Mouse (Mus musculus) ovary, postnatal 14 days (tissue): ENCODE data around the gene Ndufb11.

Experiments
- DNase-seq: peaks from one replicate; pipeline ENCODE4 v3.0.0; 2022; ENCODE audit warnings: low spot score

Gene Ndufb11

GRCm38 (mm10) chrX:20617176-20617902 is at the start of gene Ndufb11, which contains the start of gene Rbm10:
TSS of gene Ndufb11 (minus strand) at chrX:20617619.
TSS of gene Rbm10 (plus strand) at chrX:20617503.
- DNase-seq = peak; percentile 61

GRCm38 (mm10) chrX:20663444-20663790 is 46.0 kb upstream of the Ndufb11 start:
- no peak for DNase-seq

- DNase-seq = peak; percentile 72
Measured at GRCm38 (mm10) chrX:20662716-20663443, 45.5 kb upstream of the Ndufb11 start.

GRCm38 (mm10) chrX:20662317-20662715 is 44.9 kb upstream of the Ndufb11 start:
- DNase-seq = no peak

GRCm38 (mm10) chrX:20658891-20659406 is 41.5 kb upstream of the Ndufb11 start:
- DNase-seq = no peak

- peak; percentile 33 for DNase-seq
Measured at GRCm38 (mm10) chrX:20658026-20658652, 40.7 kb upstream of the Ndufb11 start, which contains the start of gene Uba1. TSS of gene Uba1 (plus strand) at chrX:20658326.

- no peak for DNase-seq
Measured at GRCm38 (mm10) chrX:20657593-20657992, 40.2 kb upstream of the Ndufb11 start.

GRCm38 (mm10) chrX:20644780-20645179 is 27.4 kb upstream of the Ndufb11 start:
- no peak for DNase-seq

- no peak for DNase-seq
Measured at GRCm38 (mm10) chrX:20638141-20638540, 20.7 kb upstream of the Ndufb11 start.

GRCm38 (mm10) chrX:20617903-20618399 is 532 bp upstream of the Ndufb11 start:
- peak; percentile 14 for DNase-seq

- DNase-seq = no peak
Measured at GRCm38 (mm10) chrX:20616861-20617175, 601 bp downstream of the Ndufb11 start.

GRCm38 (mm10) chrX:20608500-20608899 is 8.9 kb downstream of the Ndufb11 start:
- DNase-seq = no peak

- no peak for DNase-seq
Measured at GRCm38 (mm10) chrX:20587968-20588367, 29.5 kb downstream of the Ndufb11 start.

- no peak for DNase-seq
Measured at GRCm38 (mm10) chrX:20573927-20574326, 43.5 kb downstream of the Ndufb11 start.

- no peak for DNase-seq
Measured at GRCm38 (mm10) chrX:20572683-20573082, 44.7 kb downstream of the Ndufb11 start.

GRCm38 (mm10) chrX:20571024-20571423 is 46.4 kb downstream of the Ndufb11 start:
- DNase-seq = peak; percentile 3
